Mouse (Mus musculus): Measurements from ENCODE around the gene 4933416C03Rik. TPM values are rescaled to one million over a fixed set of nuclear protein-coding genes. Genes with fewer than 3 reads are reported as not detected.

The 4933416C03Rik gene
- polyA plus RNA-seq, 1 experiment from 2014 or later: not detected

DNA sequence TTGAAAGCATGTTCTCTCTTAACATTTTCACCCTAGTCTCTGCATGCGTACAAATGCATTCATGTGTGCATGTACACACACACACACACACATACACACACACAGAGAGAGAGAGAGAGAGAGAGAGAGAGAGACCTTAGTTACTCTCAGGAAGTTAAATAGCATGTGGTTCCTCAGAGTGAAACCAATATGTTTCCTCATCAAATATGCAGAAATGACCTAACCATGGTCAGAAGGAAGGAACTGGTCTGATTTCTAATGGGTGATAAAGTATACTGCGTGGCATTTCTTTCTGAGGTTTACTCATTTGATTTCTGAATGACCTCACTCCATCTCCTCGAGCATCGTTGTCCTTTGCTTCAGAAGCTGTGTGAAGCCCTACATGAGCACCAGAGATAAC lies 17.5 kb upstream of the 4933416C03Rik start:
- H3K4me3 ChIP-seq (ENCODE audit: low read length): no peak overlapping the region
- no peaks in the 10 kb centered on the region for H3K27me3 ChIP-seq (ENCODE audit: control insufficient read depth, insufficient read depth, low read depth, low read length)
- no peak for ATAC-seq (ENCODE audit: low read depth)
- 72% methylated on average over 4 of the region's 4 CpGs for WGBS
- no peaks in the 10 kb centered on the region for H3K4me1 ChIP-seq (replicated peaks; ENCODE audit: control insufficient read depth, insufficient read depth, low read length)
- H3K36me3 ChIP-seq (ENCODE audit: control insufficient read depth, insufficient read depth, low read length): no peaks in the 10 kb centered on the region
- H3K9me3 ChIP-seq (ENCODE audit: control insufficient read depth, low read length): no peaks in the 10 kb centered on the region
- H3K9ac ChIP-seq (ENCODE audit: low read length): no peak overlapping the region
- no peak overlapping the region for H3K4me2 ChIP-seq (ENCODE audit: low read depth, low read length)
- no peak overlapping the region for H3K27ac ChIP-seq (ENCODE audit: low read length)

DNA sequence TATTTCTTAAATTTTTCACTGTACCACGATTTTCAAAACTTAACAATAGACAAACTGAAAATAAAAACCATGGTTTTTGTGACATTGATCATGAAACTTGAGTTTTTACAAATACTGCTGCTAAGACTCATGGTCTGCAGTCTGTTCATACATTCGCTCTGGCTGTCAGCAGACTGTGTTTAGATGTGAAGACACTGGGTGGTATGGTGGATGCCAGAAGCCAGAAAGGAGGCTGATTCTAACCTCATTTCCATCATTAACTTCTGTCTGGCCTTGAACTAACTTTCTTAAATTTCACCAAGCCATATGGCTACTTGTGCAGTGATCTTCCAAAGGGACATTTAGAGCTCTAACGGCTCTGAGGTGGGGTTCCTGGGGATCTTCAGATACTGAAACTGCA lies 16.7 kb upstream of the 4933416C03Rik start:
- no peak for ATAC-seq (ENCODE audit: low read depth)
- Histone ChIP-seq H3K4me2 (ENCODE audit: low read depth, low read length) (no peak overlapping the region), H3K27me3 (ENCODE audit: control insufficient read depth, insufficient read depth, low read depth, low read length) (no peaks in the 10 kb centered on the region), H3K27ac (ENCODE audit: low read length) (no peak overlapping the region), H3K9ac (ENCODE audit: low read length) (no peak overlapping the region), H3K4me1 (replicated peaks; ENCODE audit: control insufficient read depth, insufficient read depth, low read length) (no peaks in the 10 kb centered on the region), H3K4me3 (ENCODE audit: low read length) (no peak overlapping the region), H3K9me3 (ENCODE audit: control insufficient read depth, low read length) (no peaks in the 10 kb centered on the region), H3K36me3 (ENCODE audit: control insufficient read depth, insufficient read depth, low read length) (no peaks in the 10 kb centered on the region)
- WGBS: 78% methylated on average over 3 of the region's 3 CpGs

DNA sequence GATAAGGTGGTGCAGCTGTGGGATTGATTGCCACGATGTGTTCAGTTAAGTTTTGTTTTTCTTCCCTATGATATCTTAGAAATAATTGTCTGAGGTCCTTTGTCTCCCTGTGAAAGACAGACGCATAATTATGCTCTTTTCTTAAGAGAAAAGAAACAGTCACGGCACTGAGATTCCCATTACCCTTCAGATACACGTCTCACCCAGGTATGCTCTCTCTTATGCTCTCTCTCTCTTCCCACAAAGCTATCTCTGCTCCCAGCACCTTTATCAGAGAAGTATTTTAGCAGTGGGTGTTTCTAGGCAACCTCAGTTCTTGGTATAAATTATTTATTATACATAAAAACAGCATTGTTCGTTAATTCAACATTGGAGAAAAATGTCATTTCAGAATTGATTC lies 11.6 kb upstream of the 4933416C03Rik start:
- WGBS: 62% methylated on average over 5 of the region's 5 CpGs
- no peak for ATAC-seq (ENCODE audit: low read depth)
- Histone ChIP-seq H3K4me2 (ENCODE audit: low read depth, low read length) (no peak overlapping the region), H3K9ac (ENCODE audit: low read length) (no peak overlapping the region), H3K4me1 (replicated peaks; ENCODE audit: control insufficient read depth, insufficient read depth, low read length) (no peaks in the 10 kb centered on the region), H3K9me3 (ENCODE audit: control insufficient read depth, low read length) (no peaks in the 10 kb centered on the region), H3K27me3 (ENCODE audit: control insufficient read depth, insufficient read depth, low read depth, low read length) (no peaks in the 10 kb centered on the region), H3K27ac (ENCODE audit: low read length) (no peak overlapping the region), H3K4me3 (ENCODE audit: low read length) (no peak overlapping the region), H3K36me3 (ENCODE audit: control insufficient read depth, insufficient read depth, low read length) (no peaks in the 10 kb centered on the region)

DNA sequence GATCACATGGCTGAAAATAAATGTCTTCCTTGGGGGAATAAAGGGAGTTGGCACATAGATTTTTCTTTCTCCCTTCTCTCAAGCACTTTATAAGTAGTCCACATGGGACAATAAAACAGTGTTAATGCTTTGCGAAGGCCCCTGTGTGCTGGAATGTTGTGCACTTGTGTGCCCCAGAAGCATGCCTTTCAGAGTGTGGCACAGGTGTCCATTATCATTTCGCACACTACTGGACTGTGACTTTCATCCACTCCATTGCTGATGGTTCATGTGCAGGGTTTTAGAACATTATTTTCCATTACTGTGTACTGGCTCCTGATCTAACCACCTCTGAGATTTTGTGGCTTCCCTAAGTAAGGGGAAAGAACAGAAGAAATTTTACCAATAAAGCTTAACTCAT lies 10.1 kb upstream of the 4933416C03Rik start:
- no peak overlapping the region for H3K4me3 ChIP-seq (ENCODE audit: low read length)
- no peaks in the 10 kb centered on the region for H3K27me3 ChIP-seq (ENCODE audit: control insufficient read depth, insufficient read depth, low read depth, low read length)
- no peaks in the 10 kb centered on the region for H3K4me1 ChIP-seq (replicated peaks; ENCODE audit: control insufficient read depth, insufficient read depth, low read length)
- H3K27ac ChIP-seq (ENCODE audit: low read length): no peak overlapping the region
- H3K4me2 ChIP-seq (ENCODE audit: low read depth, low read length): no peak overlapping the region
- ATAC-seq (ENCODE audit: low read depth): no peak
- 77% methylated on average over 2 of the region's 2 CpGs for WGBS
- no peak overlapping the region for H3K9ac ChIP-seq (ENCODE audit: low read length)
- no peaks in the 10 kb centered on the region for H3K36me3 ChIP-seq (ENCODE audit: control insufficient read depth, insufficient read depth, low read length)
- no peaks in the 10 kb centered on the region for H3K9me3 ChIP-seq (ENCODE audit: control insufficient read depth, low read length)

DNA sequence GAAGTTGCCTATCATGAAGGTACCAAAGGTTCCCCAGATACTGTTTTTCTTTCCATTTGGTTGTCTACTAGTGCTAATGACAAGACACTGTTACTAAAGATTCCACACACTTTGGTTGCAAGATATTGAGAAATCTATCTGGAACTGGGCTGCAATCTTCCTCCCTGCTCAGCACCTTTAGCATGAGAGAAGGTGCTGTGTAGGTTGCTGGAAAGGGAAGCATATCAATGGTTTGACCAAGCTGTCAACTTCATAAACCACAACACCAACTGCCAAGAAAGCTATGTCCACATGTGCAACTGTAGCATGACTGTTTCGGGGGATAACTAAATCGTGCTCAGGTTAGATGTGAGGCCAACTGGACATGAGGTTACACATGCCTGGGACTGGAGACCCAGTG lies 7.7 kb upstream of the 4933416C03Rik start:
- no peaks in the 10 kb centered on the region for H3K9me3 ChIP-seq (ENCODE audit: control insufficient read depth, low read length)
- 85% methylated on average over 2 of the region's 2 CpGs for WGBS

DNA sequence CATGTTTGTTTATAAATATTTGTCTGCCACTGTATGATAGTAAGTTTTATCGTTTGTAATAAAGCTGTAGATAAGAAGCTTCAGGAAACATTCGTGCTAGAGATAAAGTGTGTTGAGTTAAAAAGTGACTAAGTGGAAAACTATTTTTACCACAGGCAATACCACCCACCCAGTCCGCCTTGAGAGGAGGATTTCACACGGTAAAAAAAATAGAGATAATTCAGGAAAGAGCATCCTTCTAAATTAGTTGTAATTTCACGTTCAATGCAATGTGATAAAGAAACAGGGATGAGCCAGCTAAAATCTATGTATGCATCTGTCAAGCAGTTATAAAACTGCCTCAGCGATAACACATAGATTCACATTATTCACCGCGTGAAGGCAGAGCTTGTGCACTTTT lies 3.3 kb upstream of the 4933416C03Rik start:
- ATAC-seq (ENCODE audit: low read depth): no peak
- H3K4me3 ChIP-seq (ENCODE audit: low read length): no peak overlapping the region
- H3K4me2 ChIP-seq (ENCODE audit: low read depth, low read length): no peak overlapping the region
- H3K4me1 ChIP-seq (replicated peaks; ENCODE audit: control insufficient read depth, insufficient read depth, low read length): no peaks in the 10 kb centered on the region
- no peaks in the 10 kb centered on the region for H3K36me3 ChIP-seq (ENCODE audit: control insufficient read depth, insufficient read depth, low read length)
- H3K9ac ChIP-seq (ENCODE audit: low read length): no peak overlapping the region
- H3K27me3 ChIP-seq (ENCODE audit: control insufficient read depth, insufficient read depth, low read depth, low read length): no peaks in the 10 kb centered on the region
- H3K27ac ChIP-seq (ENCODE audit: low read length): no peak overlapping the region
- H3K9me3 ChIP-seq (ENCODE audit: control insufficient read depth, low read length): no peaks in the 10 kb centered on the region
- 55% methylated on average over 8 of the region's 8 CpGs for WGBS

More for the DNA sequence above, 7.7 kb upstream of the 4933416C03Rik start:
- Histone ChIP-seq H3K27me3 (ENCODE audit: control insufficient read depth, insufficient read depth, low read depth, low read length) (no peaks in the 10 kb centered on the region), H3K4me1 (replicated peaks; ENCODE audit: control insufficient read depth, insufficient read depth, low read length) (no peaks in the 10 kb centered on the region), H3K36me3 (ENCODE audit: control insufficient read depth, insufficient read depth, low read length) (no peaks in the 10 kb centered on the region), H3K9ac (ENCODE audit: low read length) (no peak overlapping the region), H3K4me3 (ENCODE audit: low read length) (no peak overlapping the region), H3K27ac (ENCODE audit: low read length) (no peak overlapping the region), H3K4me2 (ENCODE audit: low read depth, low read length) (no peak overlapping the region)
- ATAC-seq (ENCODE audit: low read depth): no peak

DNA sequence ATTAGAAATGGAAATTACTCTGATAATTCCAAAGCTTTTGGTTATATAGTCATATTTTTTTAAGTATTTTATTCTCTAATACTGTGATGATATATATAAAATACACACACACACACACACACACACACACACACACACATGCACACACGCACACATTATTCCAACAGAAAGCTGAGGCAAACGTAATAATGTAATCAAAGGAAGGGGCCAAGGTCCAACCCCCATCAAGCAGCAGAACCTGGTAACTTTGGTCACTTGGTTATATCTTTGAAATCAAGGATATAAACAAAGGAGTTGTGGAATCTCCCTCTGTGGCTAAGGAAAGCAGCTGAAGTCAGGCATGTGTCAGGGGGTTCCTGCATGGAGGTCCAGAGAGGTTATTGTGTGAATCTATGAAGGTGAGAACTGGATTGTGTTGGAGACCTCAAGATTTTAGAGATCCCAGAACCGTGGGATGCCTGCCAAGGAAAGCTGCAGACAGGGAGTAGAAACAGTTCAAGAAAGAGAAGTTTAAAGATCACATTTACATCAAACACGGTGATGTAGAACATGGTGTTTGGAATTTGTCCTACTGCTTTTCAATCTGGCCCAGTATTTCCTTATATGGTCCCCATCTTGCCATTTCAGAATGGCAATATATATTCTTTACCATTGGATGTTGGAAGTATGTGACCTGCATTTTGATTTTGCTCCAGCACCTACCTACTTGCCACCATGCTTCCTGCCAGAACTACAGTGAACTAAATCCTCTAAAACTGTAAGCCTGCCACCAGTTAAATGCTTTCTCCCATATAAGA lies 2.4 kb upstream of the 4933416C03Rik start:
- H3K27me3 ChIP-seq (ENCODE audit: control insufficient read depth, insufficient read depth, low read depth, low read length): no peaks in the 10 kb centered on the region
- H3K9ac ChIP-seq (ENCODE audit: low read length): no peak overlapping the region
- no peak overlapping the region for H3K27ac ChIP-seq (ENCODE audit: low read length)
- no peak overlapping the region for H3K4me3 ChIP-seq (ENCODE audit: low read length)
- no peaks in the 10 kb centered on the region for H3K9me3 ChIP-seq (ENCODE audit: control insufficient read depth, low read length)
- no peak for ATAC-seq (ENCODE audit: low read depth)
- no peaks in the 10 kb centered on the region for H3K4me1 ChIP-seq (replicated peaks; ENCODE audit: control insufficient read depth, insufficient read depth, low read length)
- WGBS: 46% methylated on average over 4 of the region's 4 CpGs
- H3K4me2 ChIP-seq (ENCODE audit: low read depth, low read length): no peak overlapping the region
- no peaks in the 10 kb centered on the region for H3K36me3 ChIP-seq (ENCODE audit: control insufficient read depth, insufficient read depth, low read length)

DNA sequence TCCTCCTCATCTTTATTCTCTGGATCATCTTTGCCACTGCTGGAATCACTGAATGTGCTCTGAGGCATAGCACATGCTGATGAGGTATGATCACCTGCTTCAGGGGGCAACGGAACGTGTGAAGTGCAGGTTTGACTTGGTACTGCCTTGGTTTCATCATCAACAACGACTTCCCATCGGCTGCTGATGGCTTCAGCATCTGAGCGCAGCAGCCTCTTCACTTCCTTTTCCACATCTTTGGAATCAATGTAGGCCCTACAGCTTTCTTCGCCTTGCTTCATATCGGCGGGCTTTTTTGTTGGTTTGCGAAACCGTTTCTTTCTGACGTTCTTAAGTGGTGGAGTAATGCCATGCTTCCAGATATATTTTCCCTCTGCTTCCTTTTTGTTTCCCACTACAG lies 849 bp downstream of the 4933416C03Rik start:
- no peak overlapping the region for H3K27ac ChIP-seq (ENCODE audit: low read length)
- ATAC-seq (ENCODE audit: low read depth): no peak
- H3K4me1 ChIP-seq (replicated peaks; ENCODE audit: control insufficient read depth, insufficient read depth, low read length): no peaks in the 10 kb centered on the region
- WGBS: 95% methylated on average over 11 of the region's 11 CpGs
- no peak overlapping the region for H3K4me2 ChIP-seq (ENCODE audit: low read depth, low read length)
- no peaks in the 10 kb centered on the region for H3K27me3 ChIP-seq (ENCODE audit: control insufficient read depth, insufficient read depth, low read depth, low read length)
- no peak overlapping the region for H3K4me3 ChIP-seq (ENCODE audit: low read length)
- no peaks in the 10 kb centered on the region for H3K9me3 ChIP-seq (ENCODE audit: control insufficient read depth, low read length)
- no peak overlapping the region for H3K9ac ChIP-seq (ENCODE audit: low read length)
- H3K36me3 ChIP-seq (ENCODE audit: control insufficient read depth, insufficient read depth, low read length): no peaks in the 10 kb centered on the region

DNA sequence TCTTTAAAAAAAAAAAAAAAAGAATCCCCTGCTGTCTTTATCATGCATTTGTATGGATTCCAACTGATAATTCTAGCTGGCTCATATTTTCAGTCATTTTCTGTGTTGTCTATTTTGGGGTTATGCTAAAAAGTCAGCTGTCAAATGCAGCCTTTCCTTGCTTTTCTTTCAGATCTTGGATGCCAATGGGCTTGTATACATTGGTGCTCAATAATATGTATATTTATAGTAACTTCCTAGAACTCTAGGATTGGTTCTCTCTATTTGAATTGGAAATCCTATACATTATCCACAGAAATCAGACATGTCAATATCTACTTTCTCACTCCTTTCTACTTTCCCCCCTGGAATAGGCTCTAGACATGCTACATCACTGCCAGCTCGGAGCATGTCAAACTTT lies 5.0 kb downstream of the 4933416C03Rik start:
- Histone ChIP-seq H3K4me3 (ENCODE audit: low read length) (no peak overlapping the region), H3K4me1 (replicated peaks; ENCODE audit: control insufficient read depth, insufficient read depth, low read length) (no peaks in the 10 kb centered on the region), H3K4me2 (ENCODE audit: low read depth, low read length) (no peak overlapping the region), H3K9me3 (ENCODE audit: control insufficient read depth, low read length) (no peaks in the 10 kb centered on the region), H3K27me3 (ENCODE audit: control insufficient read depth, insufficient read depth, low read depth, low read length) (no peaks in the 10 kb centered on the region), H3K27ac (ENCODE audit: low read length) (no peak overlapping the region), H3K9ac (ENCODE audit: low read length) (no peak overlapping the region), H3K36me3 (ENCODE audit: control insufficient read depth, insufficient read depth, low read length) (no peaks in the 10 kb centered on the region)
- WGBS: 73% methylated on average over 1 of the region's 1 CpGs
- ATAC-seq (ENCODE audit: low read depth): no peak

DNA sequence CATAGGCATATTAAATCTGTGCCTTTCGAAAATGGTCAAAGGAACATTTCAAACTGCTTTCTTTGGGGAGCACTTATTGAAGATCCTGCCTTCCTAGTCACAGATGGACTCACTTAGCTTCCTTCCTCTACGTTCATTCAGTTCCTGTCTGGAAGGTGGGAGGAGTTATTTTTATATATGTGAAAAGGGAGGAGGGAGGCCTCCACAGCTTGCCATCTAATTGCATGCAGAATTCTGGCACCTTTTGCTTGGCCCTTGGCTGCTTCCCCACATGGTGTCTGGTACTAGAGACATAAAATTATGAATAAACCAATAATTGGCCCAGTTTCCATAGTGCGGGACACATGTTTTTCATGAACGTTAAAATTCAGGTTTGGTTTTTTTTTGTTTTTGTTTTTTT lies 5.5 kb downstream of the 4933416C03Rik start:
- Histone ChIP-seq H3K27ac (ENCODE audit: low read length) (no peak overlapping the region), H3K27me3 (ENCODE audit: control insufficient read depth, insufficient read depth, low read depth, low read length) (no peaks in the 10 kb centered on the region), H3K9ac (ENCODE audit: low read length) (no peak overlapping the region), H3K4me3 (ENCODE audit: low read length) (no peak overlapping the region), H3K4me2 (ENCODE audit: low read depth, low read length) (no peak overlapping the region), H3K9me3 (ENCODE audit: control insufficient read depth, low read length) (no peaks in the 10 kb centered on the region), H3K4me1 (replicated peaks; ENCODE audit: control insufficient read depth, insufficient read depth, low read length) (no peaks in the 10 kb centered on the region), H3K36me3 (ENCODE audit: control insufficient read depth, insufficient read depth, low read length) (no peaks in the 10 kb centered on the region)
- WGBS: 57% methylated on average over 4 of the region's 4 CpGs
- ATAC-seq (ENCODE audit: low read depth): no peak

Measured in lung, embryonic 16.5 days (tissue).